Mouse (Mus musculus): ENCODE results near the gene Trhde. TPM values are rescaled to one million over a fixed set of nuclear protein-coding genes. Genes with fewer than 3 reads are reported as not detected.

Gene Trhde
- total RNA-seq, 2 experiments from 2014 or later, result 0.63 to 1.0 TPM

DNA sequence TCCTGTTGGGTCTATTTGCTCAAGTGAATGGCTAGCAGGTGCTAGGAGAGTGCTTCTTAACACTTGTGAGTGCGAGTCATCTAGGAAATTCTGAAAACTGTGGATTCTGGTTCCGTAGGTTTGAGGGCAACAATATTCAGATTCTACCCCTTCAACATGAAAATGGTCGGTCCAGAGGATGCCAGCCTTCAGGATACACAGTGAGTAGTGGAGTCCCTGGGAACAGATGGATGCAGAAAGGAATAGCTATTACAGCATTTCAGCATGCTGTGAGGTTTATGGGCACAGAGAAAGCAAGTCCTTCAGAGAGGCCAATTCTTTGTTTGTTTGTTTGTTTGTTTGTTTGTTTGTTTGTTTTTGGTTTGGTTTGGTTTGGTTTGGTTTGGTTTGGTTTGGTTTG, 65.7 kb downstream of the Trhde start:
- DNase-seq, result no peak

DNA sequence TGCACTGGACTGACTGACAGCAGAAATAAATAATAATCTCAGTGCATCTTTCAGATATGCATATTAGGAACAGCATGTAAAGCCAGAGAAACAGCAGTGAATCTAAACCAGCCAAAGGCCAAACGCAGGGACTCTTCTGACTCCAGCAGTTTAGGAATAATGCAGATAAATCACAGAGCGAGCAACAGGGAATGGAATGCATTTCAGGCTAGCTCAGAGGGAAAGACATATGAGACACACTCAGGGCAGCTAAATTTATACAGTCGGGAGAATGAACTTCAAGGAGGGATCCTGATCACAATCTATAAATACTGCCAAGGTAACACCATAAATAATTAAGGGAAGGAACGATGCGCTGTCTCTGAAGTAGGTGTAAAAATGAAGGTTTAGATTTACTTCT, 66.4 kb downstream of the Trhde start:
- no peak for DNase-seq

DNA sequence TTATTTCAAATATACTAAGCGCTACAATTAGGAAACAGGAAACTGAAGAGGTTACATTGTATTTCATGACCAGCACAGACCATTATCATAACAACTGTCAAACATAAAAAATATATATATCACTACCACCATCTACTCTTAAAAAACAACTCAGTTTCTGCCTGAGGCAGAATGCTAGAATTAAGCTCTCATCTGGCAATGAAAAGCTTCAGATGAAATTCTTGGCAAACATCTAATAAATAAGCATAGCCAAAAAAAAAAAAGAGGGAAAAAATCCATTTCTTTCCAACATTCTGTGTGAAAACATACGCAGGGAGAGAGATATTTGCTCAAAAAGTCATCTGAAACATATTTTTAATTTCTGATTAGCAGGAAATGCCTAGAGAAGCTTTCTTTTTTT, 67.0 kb downstream of the Trhde start:
- DNase-seq, result no peak

DNA sequence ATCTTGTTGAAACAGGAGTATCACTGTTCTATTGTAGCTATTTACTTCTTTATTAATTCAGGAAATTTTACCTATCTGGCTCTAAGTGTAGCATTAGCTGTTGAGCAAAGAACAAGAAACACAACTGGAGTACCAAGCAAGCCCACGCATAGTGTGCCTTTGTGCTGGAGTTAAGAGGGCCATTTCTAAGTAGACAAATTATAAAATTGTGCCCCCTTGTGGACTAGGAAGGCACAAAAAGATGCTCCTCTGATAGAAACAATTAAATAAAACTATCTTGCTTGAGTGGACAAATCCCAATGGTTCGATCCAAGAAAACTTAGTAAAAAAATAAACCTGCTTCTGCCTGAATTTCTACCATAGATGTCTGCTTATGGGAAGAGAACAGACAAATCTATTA, 76.5 kb downstream of the Trhde start:
- DNase-seq, result no peak

DNA sequence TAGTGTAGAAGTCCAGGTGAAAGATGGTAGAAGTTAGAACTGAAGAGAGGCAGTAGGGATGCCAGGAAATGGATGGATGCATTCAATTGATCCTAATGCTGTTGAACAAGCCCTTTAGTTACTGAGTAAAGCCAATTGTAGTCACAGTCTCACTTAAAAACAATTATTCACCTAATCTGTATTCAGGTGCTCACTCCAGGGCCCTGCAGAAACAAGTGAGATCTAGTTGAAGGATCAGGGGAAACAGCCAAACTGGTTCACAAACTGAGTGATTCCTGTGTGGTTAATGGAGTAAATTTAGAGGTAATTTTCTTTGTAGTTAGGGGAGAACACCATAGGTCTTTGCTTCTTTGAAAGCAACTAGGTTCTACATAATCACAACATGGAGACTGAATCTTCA, 100.3 kb downstream of the Trhde start:
- DNase-seq, result no peak

DNA sequence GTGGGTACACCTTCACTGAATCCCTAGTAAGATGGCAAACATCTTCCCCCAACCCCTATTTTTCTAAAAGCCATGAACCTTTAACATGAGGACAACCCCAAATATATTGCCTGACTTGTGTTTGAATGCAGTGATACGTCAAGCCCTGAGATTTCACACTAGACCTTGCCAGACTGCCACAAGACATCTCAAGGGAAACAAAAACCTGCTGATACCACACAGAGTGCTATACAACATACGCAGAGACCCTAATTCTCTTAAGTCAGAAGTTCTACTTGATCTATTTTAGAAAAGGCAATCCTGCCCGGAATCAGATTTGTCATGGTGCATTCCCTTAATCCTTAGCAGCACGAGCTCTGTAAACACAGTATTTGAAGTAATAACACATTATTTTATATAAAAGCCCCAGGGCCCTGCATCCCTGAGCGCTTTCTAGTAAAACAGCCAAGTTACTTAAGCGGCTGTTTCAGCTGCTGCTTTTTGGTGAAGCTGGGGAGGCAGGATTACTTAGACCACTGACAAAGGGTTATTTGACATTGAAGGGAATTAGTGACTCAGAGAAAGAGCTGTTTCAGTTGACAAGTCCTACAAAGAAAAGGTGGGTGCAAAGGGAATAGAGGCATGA, 130.2 kb downstream of the Trhde start:
- DNase-seq, result no peak

DNA sequence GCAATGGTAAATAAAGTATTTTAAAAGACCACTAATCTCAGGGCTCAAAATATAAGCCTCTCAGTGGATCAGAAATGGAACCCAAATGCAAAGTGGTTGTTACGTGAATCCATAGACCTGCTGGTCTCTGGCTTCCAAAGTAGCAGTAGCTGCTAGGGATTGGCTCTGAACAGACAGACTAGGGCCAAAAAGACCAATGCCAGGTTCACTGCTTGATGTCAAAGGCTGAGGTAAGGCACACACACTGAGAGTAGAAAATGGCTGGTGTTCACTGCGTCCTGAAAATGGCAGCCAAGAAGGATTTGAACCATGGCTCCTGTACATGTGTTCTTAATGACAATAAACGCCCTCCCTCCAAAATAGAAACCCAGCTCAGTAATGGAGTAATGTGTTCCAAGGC, 209.1 kb downstream of the Trhde start:
- DNase-seq, result no peak

DNA sequence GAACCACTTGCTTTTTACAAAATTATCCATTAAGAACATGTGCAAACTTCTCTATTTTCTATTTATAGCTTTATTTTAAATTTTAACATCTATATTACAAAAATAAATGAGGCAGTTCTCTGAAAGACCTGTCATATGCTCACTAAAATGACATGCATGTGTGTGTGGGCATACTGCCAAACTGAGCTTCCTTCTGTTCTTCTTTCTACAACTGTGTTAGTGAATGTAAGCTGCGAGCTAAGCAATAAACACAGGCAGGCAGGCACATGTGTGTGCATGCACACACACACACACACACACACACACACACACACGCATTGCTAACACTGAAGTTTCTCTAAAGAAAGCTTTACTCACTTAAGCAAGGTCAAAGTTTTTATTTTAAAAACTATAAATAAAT, 223.2 kb downstream of the Trhde start:
- DNase-seq, result no peak

DNA sequence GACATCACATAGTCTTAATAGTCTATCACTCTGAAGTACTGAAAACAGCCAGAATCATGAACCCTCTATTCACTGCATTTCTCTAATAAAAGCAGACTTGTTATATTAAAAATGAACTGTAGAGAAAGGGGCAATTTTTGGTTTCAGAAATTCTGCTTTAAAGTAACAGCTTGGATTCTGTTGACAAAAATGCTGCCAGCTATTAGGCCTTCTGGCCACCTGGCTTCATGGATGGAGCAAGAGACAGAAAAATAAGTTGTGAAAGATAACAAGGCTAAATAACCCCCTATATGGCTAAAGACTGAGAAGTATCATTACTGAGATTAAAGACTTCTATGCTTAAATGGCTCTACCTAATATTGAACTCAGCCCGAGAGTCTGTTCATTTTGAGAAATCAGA, 234.2 kb downstream of the Trhde start:
- no peak for DNase-seq

DNA sequence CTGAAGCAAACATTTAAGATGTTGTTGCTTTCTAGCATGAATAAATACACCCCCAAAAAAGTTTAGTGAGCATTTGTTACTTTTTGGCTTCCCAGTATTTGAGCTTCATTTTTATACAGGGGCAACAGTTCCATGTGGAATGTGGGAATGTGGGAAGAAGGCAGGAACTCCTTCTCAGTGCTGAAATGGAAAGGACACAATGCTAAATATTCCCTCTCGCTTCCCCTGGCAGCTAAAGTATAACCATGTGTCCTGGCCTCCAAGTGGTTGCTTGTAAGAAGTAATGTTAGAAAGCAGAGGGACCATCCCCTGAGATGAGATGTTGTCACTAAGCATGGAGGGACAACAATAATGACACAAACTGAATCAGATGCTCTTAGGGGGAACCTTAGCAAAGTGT, 292.9 kb downstream of the Trhde start:
- DNase-seq, result no peak

DNA sequence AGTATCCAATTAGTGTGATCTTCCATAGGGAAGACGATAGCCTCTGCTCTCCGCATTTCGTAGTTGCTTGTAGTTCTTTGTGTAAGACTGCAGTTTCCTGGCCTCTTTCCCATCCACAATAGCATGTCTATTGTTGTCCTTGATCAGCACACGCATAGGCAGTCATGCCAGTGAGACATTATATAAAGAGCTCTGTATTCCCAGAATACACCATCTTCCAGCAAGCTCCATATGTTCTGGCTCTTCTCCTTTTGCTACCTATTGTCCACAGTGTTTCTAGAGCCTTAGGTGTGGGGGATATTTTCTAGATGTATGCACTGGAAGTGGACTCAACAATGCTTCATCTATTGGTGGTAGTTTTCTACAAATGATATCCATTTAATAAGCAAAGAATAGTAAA, 313.3 kb downstream of the Trhde start:
- DNase-seq, result no peak

DNA sequence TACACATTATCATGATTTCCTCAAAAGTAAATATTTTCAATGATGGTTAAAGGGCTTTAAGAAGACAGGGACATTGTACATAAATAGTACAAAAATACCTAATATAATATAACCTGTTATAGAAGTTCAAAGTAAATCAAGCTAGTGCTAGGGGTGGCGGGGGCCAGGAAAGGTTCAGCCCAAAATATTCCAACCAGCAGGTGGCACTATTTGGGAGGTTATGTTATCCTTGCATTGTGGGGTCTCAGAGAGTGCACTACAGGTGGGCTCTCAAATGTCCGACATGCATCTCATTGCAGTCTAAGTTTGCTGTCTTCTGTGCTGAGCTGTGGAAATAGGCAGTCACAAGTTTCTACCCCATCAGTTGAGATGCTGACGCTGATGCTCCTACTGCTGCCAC, 346.5 kb downstream of the Trhde start:
- DNase-seq, result no peak

DNA sequence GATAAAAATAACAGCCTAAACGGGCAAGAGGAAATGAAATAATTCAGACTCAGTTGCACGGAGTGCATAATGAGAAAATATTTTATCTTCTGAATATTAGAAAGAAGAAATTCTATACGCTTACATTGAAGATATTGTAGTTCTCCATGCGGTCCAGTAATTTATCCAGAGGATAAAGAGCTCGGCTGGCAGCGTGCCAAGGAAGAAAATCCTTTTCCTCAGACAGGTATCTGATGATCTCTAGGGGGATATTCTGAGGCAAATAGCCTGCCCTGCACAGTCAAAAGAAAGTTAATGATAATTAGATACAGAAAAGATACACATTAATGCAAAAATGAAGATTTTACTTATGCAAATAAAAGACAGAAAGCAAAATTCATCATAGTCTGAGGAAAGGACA, 354.0 kb downstream of the Trhde start:
- no peak for DNase-seq

DNA sequence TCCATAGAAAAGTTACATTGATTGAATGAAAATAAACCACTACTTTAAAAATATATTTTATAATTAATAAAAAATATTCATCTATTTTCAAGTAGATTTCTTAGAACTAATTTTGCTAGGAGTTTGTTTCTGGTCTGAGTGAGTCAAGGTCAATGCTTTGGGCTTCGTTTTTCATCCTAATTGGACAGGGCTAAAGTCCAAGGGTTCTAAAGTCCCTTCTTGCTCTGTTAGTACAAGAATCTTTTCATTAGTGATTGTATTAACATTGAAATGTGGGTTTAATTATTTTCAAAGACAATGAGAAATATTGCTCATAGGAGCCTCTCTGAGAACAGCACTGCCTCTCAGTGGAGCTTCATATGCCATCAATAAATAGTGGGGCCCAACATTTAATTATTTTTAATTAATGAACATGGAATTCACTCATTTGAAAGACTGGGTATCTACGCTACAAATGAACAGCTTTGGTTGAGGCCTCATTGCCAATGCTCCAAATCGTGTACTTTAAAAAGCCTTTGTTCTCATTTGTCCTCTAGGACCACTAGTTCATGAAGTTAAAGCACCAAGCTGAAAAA, 383.1 kb downstream of the Trhde start:
- DNase-seq, result no peak

DNA sequence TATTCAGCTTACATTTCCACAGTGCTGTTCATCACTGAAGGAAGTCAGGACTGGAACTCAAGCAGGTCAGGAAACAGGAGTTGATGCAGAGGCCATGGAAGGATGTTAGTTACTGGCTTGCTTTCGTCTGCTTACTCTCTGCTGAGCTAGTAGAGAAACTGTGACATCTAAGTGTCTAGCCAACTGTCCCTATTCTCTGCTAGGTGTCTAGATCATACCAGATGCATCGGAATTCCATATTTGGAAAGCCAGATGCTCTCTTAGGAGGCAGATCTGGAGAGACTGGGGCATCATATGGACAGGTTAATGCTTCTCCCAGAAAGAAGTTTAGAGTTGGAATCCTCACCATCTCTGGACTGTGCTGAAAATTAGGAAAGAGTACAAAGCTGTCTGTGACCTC, 386.4 kb downstream of the Trhde start:
- no peak for DNase-seq

DNA sequence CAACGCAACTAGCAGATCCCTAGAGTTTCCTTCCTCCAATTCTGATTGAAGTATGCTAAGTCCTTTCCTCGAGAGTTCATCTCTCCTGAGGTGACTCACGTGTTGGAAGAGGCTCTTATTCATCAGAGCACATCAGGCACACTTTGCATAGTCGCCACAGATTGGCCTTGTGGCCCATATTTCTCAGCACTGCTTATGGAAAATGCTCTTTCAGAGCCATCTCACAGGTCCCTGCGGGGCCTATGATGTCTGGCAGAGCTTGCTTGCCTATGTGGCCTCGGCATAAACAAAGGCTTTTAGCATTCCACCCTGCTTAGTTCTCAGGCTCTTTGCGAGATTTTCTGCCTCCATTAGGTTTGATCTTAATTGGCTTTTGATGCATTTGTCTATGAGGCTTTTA, 396.8 kb downstream of the Trhde start:
- no peak for DNase-seq

DNA sequence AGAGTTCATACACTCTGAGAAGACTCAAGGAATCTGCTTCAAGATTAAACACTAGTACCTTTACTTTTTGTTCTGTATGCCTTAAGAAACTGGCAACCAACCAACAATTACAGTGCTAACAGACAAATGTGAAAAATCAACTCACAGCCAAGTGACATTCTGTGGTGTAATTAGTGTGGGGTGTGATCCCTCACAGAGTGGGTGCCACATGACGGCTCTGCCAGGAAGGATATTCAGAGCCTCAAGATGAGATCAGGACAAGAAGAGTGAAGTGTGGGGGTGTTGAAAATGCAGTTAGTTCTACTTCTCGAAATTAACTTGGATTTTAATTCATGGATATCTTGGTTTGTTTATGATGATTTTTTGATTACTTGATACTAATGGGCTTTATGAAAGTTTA, 398.3 kb downstream of the Trhde start:
- no peak for DNase-seq

DNA sequence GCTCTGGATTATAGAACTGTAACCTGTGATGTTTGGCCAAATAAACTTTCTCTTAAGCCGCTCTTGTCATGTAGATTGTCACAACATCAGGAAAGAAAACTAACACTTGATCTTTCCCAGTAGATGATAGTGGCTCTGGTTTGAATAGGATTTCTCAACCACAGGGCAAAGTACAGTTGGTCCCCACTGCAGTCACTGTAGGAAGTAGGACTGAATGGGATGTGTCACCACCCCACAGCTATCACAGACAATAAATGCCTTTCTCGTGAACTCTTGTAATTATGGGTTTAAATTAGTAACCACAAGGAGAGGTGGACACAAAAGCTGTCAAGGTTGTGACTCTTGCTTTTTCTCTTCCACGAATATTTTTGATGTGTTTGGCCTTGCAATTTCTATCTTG, 431.3 kb downstream of the Trhde start:
- DNase-seq, result no peak

DNA sequence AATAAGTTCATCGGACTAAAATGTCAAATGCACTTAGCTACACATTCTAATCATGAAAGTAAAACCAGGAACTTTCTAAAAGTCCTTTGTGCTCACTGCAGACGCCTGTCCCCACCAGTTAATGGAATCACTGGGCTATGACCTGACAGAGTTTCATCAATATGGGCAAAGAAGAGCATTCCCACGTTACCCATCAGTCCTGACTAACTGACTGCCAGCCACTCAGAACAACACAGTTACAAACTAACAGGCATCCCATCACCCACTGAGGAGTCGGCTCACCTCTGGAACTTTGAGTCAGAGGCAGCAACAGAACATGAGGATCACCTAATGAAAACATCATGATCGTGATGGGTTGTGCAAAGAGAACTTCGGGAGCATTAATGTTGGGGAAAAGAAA, 438.7 kb downstream of the Trhde start:
- DNase-seq, result no peak

DNA sequence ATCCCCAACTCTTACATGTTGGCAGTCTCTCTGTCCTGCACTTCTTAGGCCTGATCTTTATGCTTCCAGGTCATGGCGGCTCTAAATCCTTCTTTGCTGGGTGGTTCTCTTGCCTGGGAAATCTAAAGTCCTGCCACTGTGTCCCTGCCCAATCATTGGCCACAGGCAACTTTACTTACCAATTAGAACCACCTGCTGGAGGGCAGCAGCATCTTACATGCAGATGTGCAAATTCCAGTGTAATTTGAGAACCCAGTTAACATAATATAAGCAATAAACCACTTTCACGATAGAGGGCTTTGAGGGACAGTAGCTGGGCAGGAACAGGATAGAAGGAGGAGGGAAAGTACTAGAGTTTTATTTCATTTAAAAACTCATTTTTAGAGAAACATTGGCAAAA, 439.5 kb downstream of the Trhde start:
- DNase-seq, result no peak
